Mouse (Mus musculus) frontal cortex, adult (tissue): ENCODE data around the gene Nin.

Experiments
- ATAC-seq: cut with Nextera tagmentation; 2 replicates; pipeline ENCODE4 v1.9.2; 2017; ENCODE audit warnings: mild to moderate bottlenecking, moderate library complexity, mixed read lengths; ENCODE audit not compliant: low TSS enrichment

Nin gene

GRCm38 (mm10) chr12:70119552-70119951, 6.0 kb upstream of the Nin start:
- 0 out of 2 replicates have a peak, but pooled peaks have one; percentile 12 for ATAC-seq

GRCm38 (mm10) chr12:70118721-70119345, 5.3 kb upstream of the Nin start:
- ATAC-seq, result peak; percentile 89

- ATAC-seq, result no peak
These were observed 3.6 kb upstream of the Nin start for GRCm38 (mm10) chr12:70117146-70117545.

- ATAC-seq, result no peak
These were observed 1.5 kb downstream of the Nin start for GRCm38 (mm10) chr12:70112090-70112383.

- peak; percentile 53 for ATAC-seq
These were observed 2.0 kb downstream of the Nin start for GRCm38 (mm10) chr12:70111367-70112089.

GRCm38 (mm10) chr12:70111117-70111366, 2.5 kb downstream of the Nin start:
- peak; percentile 1; the same call in 1 of the 2 replicates for ATAC-seq

- peak; percentile 55 for ATAC-seq
These were observed 3.0 kb downstream of the Nin start for GRCm38 (mm10) chr12:70110375-70111116.

- ATAC-seq, result no peak
These were observed 3.6 kb downstream of the Nin start for GRCm38 (mm10) chr12:70109921-70110320.

- no peak for ATAC-seq
These were observed 5.4 kb downstream of the Nin start for GRCm38 (mm10) chr12:70108104-70108503.

GRCm38 (mm10) chr12:70106508-70106907, 7.0 kb downstream of the Nin start:
- no peak for ATAC-seq

- no peak for ATAC-seq
These were observed 7.6 kb downstream of the Nin start for GRCm38 (mm10) chr12:70105885-70106284.

- no peak for ATAC-seq
These were observed 8.6 kb downstream of the Nin start for GRCm38 (mm10) chr12:70104776-70105420.

GRCm38 (mm10) chr12:70104199-70104598, 9.3 kb downstream of the Nin start:
- ATAC-seq, result no peak

GRCm38 (mm10) chr12:70103257-70103656, 10.3 kb downstream of the Nin start:
- no peak for ATAC-seq

- ATAC-seq, result no peak
These were observed 11.1 kb downstream of the Nin start for GRCm38 (mm10) chr12:70102426-70102825.

- ATAC-seq, result no peak
These were observed 11.7 kb downstream of the Nin start for GRCm38 (mm10) chr12:70101823-70102222.

GRCm38 (mm10) chr12:70097901-70098300, 15.6 kb downstream of the Nin start:
- no peak for ATAC-seq

- 0 out of 2 replicates have a peak, but pooled peaks have one; percentile 28 for ATAC-seq
These were observed 16.2 kb downstream of the Nin start for GRCm38 (mm10) chr12:70097316-70097715.

- no peak for ATAC-seq
These were observed 20.1 kb downstream of the Nin start for GRCm38 (mm10) chr12:70093266-70093893.

GRCm38 (mm10) chr12:70088297-70088696, 25.2 kb downstream of the Nin start:
- peak; percentile 38; the same call in 1 of the 2 replicates for ATAC-seq

- no peak for ATAC-seq
These were observed 28.2 kb downstream of the Nin start for GRCm38 (mm10) chr12:70085351-70085750.

- ATAC-seq, result no peak
These were observed 29.3 kb downstream of the Nin start for GRCm38 (mm10) chr12:70084198-70084597.
